Mouse (Mus musculus) testis, adult 2 months (tissue): ENCODE measurements around the gene Cdh15.

Experiments used
- CTCF ChIP-seq: fragments of 200-500 bp; IDR thresholded peaks from 2 replicates; pipeline ENCODE4 v1.5.1; 2012; ENCODE audit warnings: low read depth, mild to moderate bottlenecking, inconsistent platforms, low read length, moderate library complexity; ENCODE audit not compliant: control insufficient read depth, insufficient read depth, insufficient replicate concordance
- POLR2A ChIP-seq: fragments of 200-500 bp; IDR thresholded peaks from 2 replicates; pipeline ENCODE4 v1.6.1; 2012; ENCODE audit warnings: low read depth, mild to moderate bottlenecking, inconsistent platforms, low read length, moderate library complexity; ENCODE audit not compliant: control insufficient read depth

- TF ChIP-seq CTCF (no peak), POLR2A (no peak)
Observed at GRCm38 (mm10) chr8:122850641-122851240, 3.0 kb downstream of the Cdh15 start.
